Mouse (Mus musculus): ENCODE results near the gene Tut1. TPM values are rescaled to one million over a fixed set of nuclear protein-coding genes. Genes with fewer than 3 reads are reported as not detected.
"Not testable (repeated sequence)": the region's sequence is repeated elsewhere in the genome, so short reads cannot be mapped to it uniquely, and the experiment has no call there.

Gene Tut1
- total and polyA plus RNA-seq, 3 experiments: 54.6 to 68.2 TPM; not detected in 1

- Histone ChIP-seq H3K27me3 (ENCODE audit: control insufficient read depth in 1 of 2, insufficient read depth in 2 of 2, low read length in 2 of 2) (no peaks in the 10 kb centered on the region), H3K79me2 (ENCODE audit: control insufficient read depth, insufficient read depth, low read length, poor library complexity) (peaks cover 51% of the 10 kb centered on the region), H3K4me3 (ENCODE audit: control insufficient read depth in 1 of 2, insufficient read depth in 1 of 2, low read depth in 2 of 2, low read length in 2 of 2) (peak overlapping the region; percentile 91 to 93), H3K9ac (ENCODE audit: control insufficient read depth, low read depth, low read length, poor library complexity, severe bottlenecking) (peak overlapping the region; percentile 94), H3K36me3 (ENCODE audit: control insufficient read depth in 1 of 2, insufficient read depth in 2 of 2, low read length in 2 of 2) (peaks cover 29 to 39% of the 10 kb centered on the region in 2 experiments), H3K9me3 (replicated peaks; ENCODE audit: insufficient read depth, low read length) (no peaks in the 10 kb centered on the region), H3K4me1 (ENCODE audit: control insufficient read depth in 1 of 2, insufficient read depth in 2 of 2, low read length in 2 of 2) (peaks cover 6 to 25% of the 10 kb centered on the region in 2 experiments), H3K27ac (ENCODE audit: control insufficient read depth, low read depth, low read length) (peak overlapping the region; percentile 81)
- no peak for DNase-seq (ENCODE audit: low read depth, low spot score)
- TF ChIP-seq TBP (IDR thresholded peaks at IDR 0.05; ENCODE audit: low read depth, low read length) (no peak), EP300 (IDR thresholded peaks at IDR 0.05; ENCODE audit: low read depth in 1 of 2, low read length in 2 of 2) (0 out of 4 replicates have a peak, but pooled peaks of 1 of the 2 experiments have one; percentile 11), NELFE (IDR thresholded peaks at IDR 0.05; ENCODE audit: low read depth, low read length) (no peak), POLR2A (IDR thresholded peaks at IDR 0.05; ENCODE audit: control insufficient read depth in 1 of 2, insufficient read depth in 1 of 2, low read depth in 1 of 2, low read length in 2 of 2, poor library complexity in 1 of 2) (peak in 1 of 2 experiments; percentile 53; a peak in 2 of 4 replicates), SIN3A (IDR thresholded peaks at IDR 0.05; ENCODE audit: low read length) (0 out of 2 replicates have a peak, but pooled peaks have one; percentile 32), MAZ (IDR thresholded peaks at IDR 0.05; ENCODE audit: low read depth, low read length) (no peak), E2F4 (IDR thresholded peaks at IDR 0.05; ENCODE audit: borderline replicate concordance, low read depth, low read length) (no peak), ZNF384 (IDR thresholded peaks at IDR 0.05; ENCODE audit: low read depth, low read length) (no peak), UBTF (IDR thresholded peaks at IDR 0.05; ENCODE audit: borderline replicate concordance, insufficient read depth, low read depth, low read length) (no peak), MYC (IDR thresholded peaks at IDR 0.05; ENCODE audit: low read depth, low read length) (no peak), SMC3 (IDR thresholded peaks at IDR 0.05; ENCODE audit: low read depth, low read length) (no peak), CHD1 (IDR thresholded peaks at IDR 0.05; ENCODE audit: low read depth, low read length) (peak; percentile 96; the same call in 1 of the 2 replicates), RCOR1 (IDR thresholded peaks at IDR 0.05; ENCODE audit: low read depth, low read length) (no peak), POLR2AphosphoS5 (IDR thresholded peaks at IDR 0.05; ENCODE audit: borderline replicate concordance, low read depth, low read length) (0 out of 2 replicates have a peak, but pooled peaks have one; percentile 4), GABPA (IDR thresholded peaks at IDR 0.05; ENCODE audit: low read depth, low read length) (no peak), MAX (IDR thresholded peaks at IDR 0.05; ENCODE audit: low read length) (no peak; the same call in 1 of the 2 replicates)
These were observed 13.7 kb downstream of the Tut1 start for GRCm38 (mm10) chr19:8967373-8967743.

DNA sequence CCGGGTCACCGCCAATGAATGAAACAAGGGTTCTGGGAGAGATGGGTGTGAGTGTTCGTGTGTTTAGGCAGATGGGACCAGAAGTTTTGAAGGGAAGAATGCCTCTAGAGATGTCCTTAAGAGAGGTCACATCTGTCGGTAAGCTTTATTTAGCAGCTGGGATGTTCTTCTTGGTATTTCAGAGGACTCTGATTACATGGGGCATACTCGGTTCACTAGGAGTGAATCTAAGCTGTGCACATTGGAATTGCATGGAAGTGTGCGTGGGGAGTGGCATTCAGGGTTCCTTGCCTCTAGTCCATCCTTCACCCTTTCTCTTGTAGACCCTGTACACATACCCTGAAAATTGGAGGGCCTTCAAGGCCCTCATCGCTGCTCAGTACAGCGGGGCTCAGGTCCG, 14.2 kb downstream of the Tut1 start:
- Histone ChIP-seq H3K9me3 (replicated peaks; ENCODE audit: insufficient read depth, low read length) (no peaks in the 10 kb centered on the region), H3K9ac (ENCODE audit: control insufficient read depth, low read depth, low read length, poor library complexity, severe bottlenecking) (peak overlapping the region; percentile 94), H3K79me2 (ENCODE audit: control insufficient read depth, insufficient read depth, low read length, poor library complexity) (peaks cover 53% of the 10 kb centered on the region), H3K4me1 (ENCODE audit: control insufficient read depth in 1 of 2, insufficient read depth in 2 of 2, low read length in 2 of 2) (peaks cover 6 to 25% of the 10 kb centered on the region in 2 experiments), H3K27me3 (ENCODE audit: control insufficient read depth in 1 of 2, insufficient read depth in 2 of 2, low read length in 2 of 2) (no peaks in the 10 kb centered on the region), H3K4me3 (ENCODE audit: control insufficient read depth in 1 of 2, insufficient read depth in 1 of 2, low read depth in 2 of 2, low read length in 2 of 2) (peak overlapping the region; percentile 91 to 93), H3K27ac (ENCODE audit: control insufficient read depth, low read depth, low read length) (peak overlapping the region; percentile 81), H3K36me3 (ENCODE audit: control insufficient read depth in 1 of 2, insufficient read depth in 2 of 2, low read length in 2 of 2) (peaks cover 26 to 39% of the 10 kb centered on the region in 2 experiments)
- TF ChIP-seq USF1 (IDR thresholded peaks at IDR 0.05; ENCODE audit: low read depth, low read length) (no peak), ETS1 (IDR thresholded peaks at IDR 0.05; ENCODE audit: low read depth, low read length) (no peak), CHD2 (IDR thresholded peaks at IDR 0.05; ENCODE audit: low read length) (no peak), ZMIZ1 (IDR thresholded peaks at IDR 0.05; ENCODE audit: low read depth, low read length) (0 out of 2 replicates have a peak, but pooled peaks have one; percentile 43), MAX (IDR thresholded peaks at IDR 0.05; ENCODE audit: low read length) (no peak; the same call in 1 of the 2 replicates)
- DNase-seq (ENCODE audit: low read depth, low spot score): no peak

DNA sequence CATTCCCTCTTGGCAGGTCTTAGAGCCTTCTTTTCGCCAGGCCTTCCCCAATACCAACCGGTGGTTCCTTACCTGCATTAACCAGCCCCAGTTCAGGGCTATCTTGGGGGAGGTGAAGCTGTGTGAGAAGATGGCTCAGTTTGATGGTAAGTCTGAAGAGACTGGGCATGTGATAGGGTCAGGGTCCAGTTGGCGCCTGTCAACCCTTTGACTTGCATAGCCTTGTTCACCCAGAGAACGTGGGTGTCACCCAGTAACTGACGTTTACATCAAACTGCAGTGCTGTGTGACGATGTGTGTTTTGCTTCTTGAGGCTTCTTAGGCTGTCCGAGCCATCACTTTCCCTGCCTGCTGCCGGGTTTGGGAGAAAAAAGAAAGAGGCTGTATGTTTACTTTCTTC, 18.8 kb downstream of the Tut1 start:
- not testable (repeated sequence) for H3K4me3 ChIP-seq (ENCODE audit: control insufficient read depth in 1 of 2, insufficient read depth in 1 of 2, low read depth in 2 of 2, low read length in 2 of 2)
- peaks cover 67% of the 10 kb centered on the region for H3K79me2 ChIP-seq (ENCODE audit: control insufficient read depth, insufficient read depth, low read length, poor library complexity)
- H3K4me1 ChIP-seq (ENCODE audit: control insufficient read depth in 1 of 2, insufficient read depth in 2 of 2, low read length in 2 of 2): peaks cover 6 to 25% of the 10 kb centered on the region in 2 experiments

More for the DNA sequence above, 18.8 kb downstream of the Tut1 start:
- H3K27me3 ChIP-seq (ENCODE audit: control insufficient read depth in 1 of 2, insufficient read depth in 2 of 2, low read length in 2 of 2); H3K27ac ChIP-seq (ENCODE audit: control insufficient read depth, low read depth, low read length); DNase-seq (ENCODE audit: low read depth, low spot score); H3K9ac ChIP-seq (ENCODE audit: control insufficient read depth, low read depth, low read length, poor library complexity, severe bottlenecking); H3K9me3 ChIP-seq (replicated peaks; ENCODE audit: insufficient read depth, low read length): not testable (repeated sequence)
- H3K36me3 ChIP-seq (ENCODE audit: control insufficient read depth in 1 of 2, insufficient read depth in 2 of 2, low read length in 2 of 2): peaks cover 53 to 73% of the 10 kb centered on the region in 2 experiments

All from MEL (cell line).